Mouse (Mus musculus): ENCODE measurements around the gene Creb3. TPM values are rescaled to one million over a fixed set of nuclear protein-coding genes. Genes with fewer than 3 reads are reported as not detected.

Creb3 gene
- polyA plus RNA-seq, 1 experiment from 2014 or later = 62.7 TPM

GRCm38 (mm10) chr4:43613060-43613730, 51.1 kb downstream of the Creb3 start:
- Histone ChIP-seq H3K4me3 (replicated peaks) (no peak overlapping the region), H3K4me2 (replicated peaks) (no peak overlapping the region), H3K36me3 (no peaks in the 10 kb centered on the region), H3K4me1 (replicated peaks) (no peaks in the 10 kb centered on the region), H3K27me3 (replicated peaks) (no peaks in the 10 kb centered on the region), H3K9me3 (no peaks in the 10 kb centered on the region), H3K27ac (no peak overlapping the region), H3K9ac (no peak overlapping the region)
- 52% methylated on average over 3 of the region's 3 CpGs for WGBS
- ATAC-seq = no peak

Other genes starting within 250 kb of the Creb3 start
- 13.1 and 14.0 TPM in 2 replicates for gene Rusc2, start 180.4 kb upstream of the Creb3 start, polyA plus RNA-seq (2015; fragmentation: Nextera tagmentation; extraction: Ambion mirVana)
- gene Fam166b, start 133.2 kb upstream of the Creb3 start, polyA plus RNA-seq (2015; fragmentation: Nextera tagmentation; extraction: Ambion mirVana) = 0.28 TPM in 1 of 2 replicates, not detected in the other
- 6.8 and 7.9 TPM in 2 replicates for gene Tesk1, start 120.4 kb upstream of the Creb3 start, polyA plus RNA-seq (2015; fragmentation: Nextera tagmentation; extraction: Ambion mirVana)
- gene Cd72, start 107.7 kb upstream of the Creb3 start, polyA plus RNA-seq (2015; fragmentation: Nextera tagmentation; extraction: Ambion mirVana) = 2.7 and 2.9 TPM in 2 replicates
- not detected in 2 replicates for gene Sit1, start 78.6 kb upstream of the Creb3 start, polyA plus RNA-seq (2015; fragmentation: Nextera tagmentation; extraction: Ambion mirVana)
- 98.8 and 102 TPM in 2 replicates for gene Ccdc107, start 69.4 kb upstream of the Creb3 start, polyA plus RNA-seq (2015; fragmentation: Nextera tagmentation; extraction: Ambion mirVana)
- 45.2 and 48.6 TPM in 2 replicates for gene Arhgef39, start 62.6 kb upstream of the Creb3 start, polyA plus RNA-seq (2015; fragmentation: Nextera tagmentation; extraction: Ambion mirVana)
- gene Car9, start 55.4 kb upstream of the Creb3 start, polyA plus RNA-seq (2015; fragmentation: Nextera tagmentation; extraction: Ambion mirVana) = 18.0 and 30.0 TPM in 2 replicates
- 510 and 514 TPM in 2 replicates for gene Tpm2, start 38.6 kb upstream of the Creb3 start, polyA plus RNA-seq (2015; fragmentation: Nextera tagmentation; extraction: Ambion mirVana)
- 61.4 and 61.9 TPM in 2 replicates for gene Tln1, start 359 bp downstream of the Creb3 start, polyA plus RNA-seq (2015; fragmentation: Nextera tagmentation; extraction: Ambion mirVana)
- 20.9 and 23.3 TPM in 2 replicates for gene Rgp1, start 16.4 kb downstream of the Creb3 start, polyA plus RNA-seq (2015; fragmentation: Nextera tagmentation; extraction: Ambion mirVana)
- gene Gba2, start 16.5 kb downstream of the Creb3 start, polyA plus RNA-seq (2015; fragmentation: Nextera tagmentation; extraction: Ambion mirVana) = 13.7 and 15.4 TPM in 2 replicates
- gene Msmp, start 22.2 kb downstream of the Creb3 start, polyA plus RNA-seq (2015; fragmentation: Nextera tagmentation; extraction: Ambion mirVana) = 0.75 TPM in 1 of 2 replicates, not detected in the other
- gene Npr2, start 69.6 kb downstream of the Creb3 start, polyA plus RNA-seq (2015; fragmentation: Nextera tagmentation; extraction: Ambion mirVana) = 6.9 and 8.0 TPM in 2 replicates
- 0.46 and 1.0 TPM in 2 replicates for gene Spag8, start 91.3 kb downstream of the Creb3 start, polyA plus RNA-seq (2015; fragmentation: Nextera tagmentation; extraction: Ambion mirVana)
- gene Hint2, start 94.1 kb downstream of the Creb3 start, polyA plus RNA-seq (2015; fragmentation: Nextera tagmentation; extraction: Ambion mirVana) = 152 and 157 TPM in 2 replicates
- 3.3 and 3.5 TPM in 2 replicates for gene Tmem8b, start 106.6 kb downstream of the Creb3 start, polyA plus RNA-seq (2015; fragmentation: Nextera tagmentation; extraction: Ambion mirVana)
- gene Fam221b, start 106.8 kb downstream of the Creb3 start, polyA plus RNA-seq (2015; fragmentation: Nextera tagmentation; extraction: Ambion mirVana) = 2.9 and 3.6 TPM in 2 replicates
- gene Olfr70, start 138.5 kb downstream of the Creb3 start, polyA plus RNA-seq (2015; fragmentation: Nextera tagmentation; extraction: Ambion mirVana) = not detected in 2 replicates
- not detected in 2 replicates for gene Olfr71, start 147.9 kb downstream of the Creb3 start, polyA plus RNA-seq (2015; fragmentation: Nextera tagmentation; extraction: Ambion mirVana)
- gene Hrct1, start 164.9 kb downstream of the Creb3 start, polyA plus RNA-seq (2015; fragmentation: Nextera tagmentation; extraction: Ambion mirVana) = 0.98 and 1.4 TPM in 2 replicates
- gene Spaar, start 167.7 kb downstream of the Creb3 start, polyA plus RNA-seq (2015; fragmentation: Nextera tagmentation; extraction: Ambion mirVana) = 0.16 and 0.21 TPM in 2 replicates
- not detected in 2 replicates for gene Olfr159, start 208.7 kb downstream of the Creb3 start, polyA plus RNA-seq (2015; fragmentation: Nextera tagmentation; extraction: Ambion mirVana)

All from intestine, embryonic 15.5 days (tissue).